Mouse (Mus musculus): Measurements from ENCODE around the gene Sult6b2. TPM values are rescaled to one million over a fixed set of nuclear protein-coding genes. Genes with fewer than 3 reads are reported as not detected.

The Sult6b2 gene
- polyA plus RNA-seq, 1 experiment = 0.09 TPM

- H3K4me3 ChIP-seq (ENCODE audit: control insufficient read depth, low read depth, low read length) = no peak overlapping the region
- no peaks in the 10 kb centered on the region for H3K36me3 ChIP-seq (ENCODE audit: control insufficient read depth, insufficient read depth, low read length)
- no peak overlapping the region for H3K27ac ChIP-seq (ENCODE audit: control insufficient read depth, insufficient read depth, low read depth, low read length)
- no peaks in the 10 kb centered on the region for H3K27me3 ChIP-seq (ENCODE audit: control insufficient read depth, insufficient read depth, low read length)
- peaks cover 3% of the 10 kb centered on the region for H3K4me1 ChIP-seq (ENCODE audit: control insufficient read depth, insufficient read depth, low read length)
- TF ChIP-seq POLR2A (IDR thresholded peaks at IDR 0.05; ENCODE audit: control insufficient read depth, low read depth, low read length) = no peak
- TF ChIP-seq CTCF (IDR thresholded peaks at IDR 0.05; ENCODE audit: control insufficient read depth, insufficient read depth, insufficient replicate concordance, low read depth, low read length) = no peak
Observed at GRCm38 (mm10) chr6:142788042-142788987, 16.0 kb downstream of the Sult6b2 start.

GRCm38 (mm10) chr6:142786106-142786505, 18.2 kb downstream of the Sult6b2 start:
- no peak overlapping the region for H3K4me3 ChIP-seq (ENCODE audit: control insufficient read depth, low read depth, low read length)
- H3K36me3 ChIP-seq (ENCODE audit: control insufficient read depth, insufficient read depth, low read length) = no peaks in the 10 kb centered on the region
- H3K27ac ChIP-seq (ENCODE audit: control insufficient read depth, insufficient read depth, low read depth, low read length) = no peak overlapping the region
- H3K4me1 ChIP-seq (ENCODE audit: control insufficient read depth, insufficient read depth, low read length) = peaks cover 3% of the 10 kb centered on the region
- no peaks in the 10 kb centered on the region for H3K27me3 ChIP-seq (ENCODE audit: control insufficient read depth, insufficient read depth, low read length)
- TF ChIP-seq POLR2A (IDR thresholded peaks at IDR 0.05; ENCODE audit: control insufficient read depth, low read depth, low read length) = no peak
- no peak for TF ChIP-seq CTCF (IDR thresholded peaks at IDR 0.05; ENCODE audit: control insufficient read depth, insufficient read depth, insufficient replicate concordance, low read depth, low read length)

- no peak overlapping the region for H3K27ac ChIP-seq (ENCODE audit: control insufficient read depth, insufficient read depth, low read depth, low read length)
- H3K27me3 ChIP-seq (ENCODE audit: control insufficient read depth, insufficient read depth, low read length) = no peaks in the 10 kb centered on the region
- no peak for TF ChIP-seq POLR2A (IDR thresholded peaks at IDR 0.05; ENCODE audit: control insufficient read depth, low read depth, low read length)
- TF ChIP-seq CTCF (IDR thresholded peaks at IDR 0.05; ENCODE audit: control insufficient read depth, insufficient read depth, insufficient replicate concordance, low read depth, low read length) = peak; percentile 20; the same call in 1 of the 2 replicates
- H3K4me1 ChIP-seq (ENCODE audit: control insufficient read depth, insufficient read depth, low read length) = peaks cover 3% of the 10 kb centered on the region
- no peak overlapping the region for H3K4me3 ChIP-seq (ENCODE audit: control insufficient read depth, low read depth, low read length)
- no peaks in the 10 kb centered on the region for H3K36me3 ChIP-seq (ENCODE audit: control insufficient read depth, insufficient read depth, low read length)
Observed at GRCm38 (mm10) chr6:142785343-142785742, 19.0 kb downstream of the Sult6b2 start.

GRCm38 (mm10) chr6:142781286-142781685, 23.0 kb downstream of the Sult6b2 start:
- Histone ChIP-seq H3K27ac (ENCODE audit: control insufficient read depth, insufficient read depth, low read depth, low read length) (no peak overlapping the region), H3K27me3 (ENCODE audit: control insufficient read depth, insufficient read depth, low read length) (no peaks in the 10 kb centered on the region), H3K4me3 (ENCODE audit: control insufficient read depth, low read depth, low read length) (no peak overlapping the region), H3K4me1 (ENCODE audit: control insufficient read depth, insufficient read depth, low read length) (no peaks in the 10 kb centered on the region), H3K36me3 (ENCODE audit: control insufficient read depth, insufficient read depth, low read length) (no peaks in the 10 kb centered on the region)
- TF ChIP-seq CTCF (IDR thresholded peaks at IDR 0.05; ENCODE audit: control insufficient read depth, insufficient read depth, insufficient replicate concordance, low read depth, low read length) (no peak), POLR2A (IDR thresholded peaks at IDR 0.05; ENCODE audit: control insufficient read depth, low read depth, low read length) (no peak)

- no peaks in the 10 kb centered on the region for H3K27me3 ChIP-seq (ENCODE audit: control insufficient read depth, insufficient read depth, low read length)
- no peaks in the 10 kb centered on the region for H3K36me3 ChIP-seq (ENCODE audit: control insufficient read depth, insufficient read depth, low read length)
- H3K27ac ChIP-seq (ENCODE audit: control insufficient read depth, insufficient read depth, low read depth, low read length) = no peak overlapping the region
- no peaks in the 10 kb centered on the region for H3K4me1 ChIP-seq (ENCODE audit: control insufficient read depth, insufficient read depth, low read length)
- no peak overlapping the region for H3K4me3 ChIP-seq (ENCODE audit: control insufficient read depth, low read depth, low read length)
- no peak for TF ChIP-seq CTCF (IDR thresholded peaks at IDR 0.05; ENCODE audit: control insufficient read depth, insufficient read depth, insufficient replicate concordance, low read depth, low read length)
- no peak for TF ChIP-seq POLR2A (IDR thresholded peaks at IDR 0.05; ENCODE audit: control insufficient read depth, low read depth, low read length)
Observed at GRCm38 (mm10) chr6:142780574-142781033, 23.7 kb downstream of the Sult6b2 start.

GRCm38 (mm10) chr6:142779812-142780573, 24.3 kb downstream of the Sult6b2 start:
- Histone ChIP-seq H3K27ac (ENCODE audit: control insufficient read depth, insufficient read depth, low read depth, low read length) (no peak overlapping the region), H3K4me3 (ENCODE audit: control insufficient read depth, low read depth, low read length) (no peak overlapping the region)
- TF ChIP-seq CTCF (IDR thresholded peaks at IDR 0.05; ENCODE audit: control insufficient read depth, insufficient read depth, insufficient replicate concordance, low read depth, low read length) = no peak

More at GRCm38 (mm10) chr6:142779812-142780573, 24.3 kb downstream of the Sult6b2 start:
- H3K4me1 ChIP-seq (ENCODE audit: control insufficient read depth, insufficient read depth, low read length) = no peaks in the 10 kb centered on the region
- no peaks in the 10 kb centered on the region for H3K36me3 ChIP-seq (ENCODE audit: control insufficient read depth, insufficient read depth, low read length)
- no peaks in the 10 kb centered on the region for H3K27me3 ChIP-seq (ENCODE audit: control insufficient read depth, insufficient read depth, low read length)
